Mouse (Mus musculus) embryonic facial prominence, embryonic 12.5 days (tissue): ENCODE data around the gene Bcas2. TPM values are rescaled to one million over a fixed set of nuclear protein-coding genes. Genes with fewer than 3 reads are reported as not detected.
"Not testable (repeated sequence)": the region's sequence is repeated elsewhere in the genome, so short reads cannot be mapped to it uniquely, and the experiment has no call there.

Experiments used
- ATAC-seq: fragments of 200-750 bp; cut with Nextera tagmentation; 2 replicates; pipeline ENCODE4 v1.8.0; 2017; ENCODE audit not compliant: insufficient number of reproducible peaks, insufficient read depth, low FRiP score, low TSS enrichment
- H3K27ac ChIP-seq: fragments of 300-500 bp; sonication (generic); 2 replicates; pipeline ENCODE4 v1.5.1; 2016; ENCODE audit warnings: mild to moderate bottlenecking
- H3K27me3 ChIP-seq: fragments of 300-500 bp; sonication (generic); 2 replicates; pipeline ENCODE4 v1.6.1; 2016; ENCODE audit warnings: mild to moderate bottlenecking, moderate library complexity
- H3K36me3 ChIP-seq: fragments of 300-500 bp; sonication (generic); 2 replicates; pipeline ENCODE4 v1.6.1; 2016; ENCODE audit warnings: mild to moderate bottlenecking
- H3K4me1 ChIP-seq: fragments of 300-500 bp; sonication (generic); 2 replicates; pipeline ENCODE4 v1.6.1; 2016
- H3K4me2 ChIP-seq: fragments of 300-500 bp; sonication (generic); replicated peaks from 2 replicates; pipeline ENCODE4 v1.6.1; 2016; ENCODE audit warnings: mild to moderate bottlenecking, moderate library complexity
- H3K4me3 ChIP-seq: fragments of 300-500 bp; sonication (generic); 2 replicates; pipeline ENCODE4 v1.5.1; 2016; ENCODE audit warnings: mild to moderate bottlenecking
- H3K9ac ChIP-seq: fragments of 300-500 bp; sonication (generic); 2 replicates; pipeline ENCODE4 v1.6.1; 2016; ENCODE audit warnings: mild to moderate bottlenecking, moderate library complexity
- H3K9me3 ChIP-seq: fragments of 300-500 bp; sonication (generic); 2 replicates; pipeline ENCODE4 v1.6.1; 2016; ENCODE audit warnings: mild to moderate bottlenecking, moderate library complexity
- WGBS: fragments of 180-500 bp; shearing (Covaris S2); methylation state at CpG from one replicate; pipeline ENCODE4 v1.1.7; 2016; 5-methylcytosine and 5-hydroxymethylcytosine counted together
- polyA plus RNA-seq: library from polyadenylated mRNA; unstranded; fragments of >200 nt; fragmentation: Nextera tagmentation; extraction: Ambion mirVana; gene quantifications from 2 replicates; pipeline ENCODE4 v1.2.1, GENCODE M21; 2016

Gene Bcas2
- polyA plus RNA-seq, 1 experiment from 2014 or later = 247 TPM

DNA sequence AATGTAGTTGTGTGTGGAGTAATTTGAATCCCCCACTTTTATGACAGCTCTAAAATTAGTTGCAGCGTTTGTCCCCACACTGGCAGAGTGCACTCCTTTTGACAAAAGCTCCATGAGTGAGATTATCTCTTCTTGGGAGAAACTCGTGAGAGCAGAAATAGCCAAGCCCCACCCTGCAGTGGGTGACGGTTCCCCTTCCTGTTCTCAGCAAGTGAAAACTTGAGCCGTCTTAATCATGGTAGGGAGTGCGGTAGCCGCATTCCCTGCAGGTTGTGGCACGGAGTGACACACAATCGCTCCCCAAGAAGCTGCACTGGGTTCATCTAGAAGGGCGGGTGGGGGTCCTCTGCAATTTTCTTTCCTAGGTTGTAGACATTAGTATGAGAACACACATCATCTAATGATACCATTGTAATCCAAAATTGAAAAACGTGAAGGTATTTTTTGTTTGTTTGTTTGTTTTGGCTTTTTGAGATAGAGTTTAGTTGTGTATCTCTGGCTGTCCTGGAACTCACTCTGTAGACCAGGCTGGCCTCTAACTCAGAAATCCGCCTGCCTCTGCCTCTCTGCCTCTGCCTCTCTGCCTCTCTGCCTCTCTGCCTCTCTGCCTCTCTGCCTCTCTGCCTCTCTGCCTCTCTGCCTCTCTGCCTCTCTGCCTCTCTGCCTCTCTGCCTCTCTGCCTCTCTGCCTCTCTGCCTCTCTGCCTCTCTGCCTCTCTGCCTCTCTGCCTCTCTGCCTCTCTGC, 31.2 kb upstream of the Bcas2 start:
- ATAC-seq, H3K4me3 ChIP-seq, H3K27me3 ChIP-seq, H3K9ac ChIP-seq, H3K4me2 ChIP-seq, H3K9me3 ChIP-seq, H3K4me1 ChIP-seq, H3K36me3 ChIP-seq, H3K27ac ChIP-seq: not testable (repeated sequence)
- WGBS = 63% methylated on average over 11 of the region's 11 CpGs

DNA sequence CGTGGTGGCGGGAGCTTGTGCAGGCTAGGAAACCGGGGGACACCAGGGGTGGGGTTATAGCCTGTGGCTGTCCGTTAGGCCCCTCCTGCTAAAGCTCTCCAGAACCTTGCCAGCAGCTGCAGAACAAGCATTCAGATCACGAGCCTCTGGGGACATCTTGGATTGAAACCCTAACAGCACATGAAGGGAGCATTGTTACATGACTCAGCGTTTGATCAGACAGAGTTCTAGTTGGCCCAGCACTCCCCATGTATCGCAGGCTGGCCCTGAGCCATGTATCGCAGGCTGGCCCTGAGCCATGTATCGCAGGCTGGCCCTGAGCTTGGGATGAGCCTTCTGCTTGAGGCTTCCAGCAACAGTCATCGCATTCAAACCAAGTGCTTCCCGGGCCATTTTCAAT, 30.2 kb upstream of the Bcas2 start:
- no peak overlapping the region for H3K4me2 ChIP-seq
- H3K9ac ChIP-seq = no peak overlapping the region
- H3K36me3 ChIP-seq = peaks cover 3% of the 10 kb centered on the region; the same call in 1 of the 2 replicates
- ATAC-seq = no peak
- no peak overlapping the region for H3K27ac ChIP-seq
- H3K9me3 ChIP-seq = no peaks in the 10 kb centered on the region
- no peaks in the 10 kb centered on the region for H3K4me1 ChIP-seq
- H3K27me3 ChIP-seq = no peaks in the 10 kb centered on the region
- 83% methylated on average over 11 of the region's 11 CpGs for WGBS
- H3K4me3 ChIP-seq = no peak overlapping the region

DNA sequence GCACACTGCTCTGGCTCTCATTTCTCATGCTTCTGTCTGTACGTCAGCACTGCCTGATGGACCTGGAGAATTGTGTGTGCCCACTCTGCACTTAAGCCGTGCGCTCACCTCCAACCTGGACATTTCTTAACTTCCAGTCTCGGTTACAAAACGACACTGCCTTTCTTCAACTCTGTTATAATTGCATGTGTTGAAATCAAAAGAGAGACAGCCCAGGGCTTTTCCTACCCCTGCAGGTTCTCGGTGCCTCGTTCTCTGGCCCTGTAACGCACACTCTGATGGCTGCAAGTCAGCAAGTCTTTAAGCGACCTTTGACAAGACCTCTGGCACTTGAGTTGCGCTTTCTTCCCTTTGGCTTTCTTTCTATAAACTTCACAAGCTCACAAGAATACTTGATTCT, 29.1 kb upstream of the Bcas2 start:
- no peaks in the 10 kb centered on the region for H3K4me1 ChIP-seq
- no peak overlapping the region for H3K4me3 ChIP-seq
- peaks cover 3% of the 10 kb centered on the region; the same call in 1 of the 2 replicates for H3K36me3 ChIP-seq
- no peaks in the 10 kb centered on the region for H3K27me3 ChIP-seq
- 74% methylated on average over 10 of the region's 10 CpGs for WGBS
- no peak overlapping the region for H3K4me2 ChIP-seq
- no peak overlapping the region for H3K9ac ChIP-seq
- no peak overlapping the region for H3K27ac ChIP-seq
- ATAC-seq = no peak
- H3K9me3 ChIP-seq = no peaks in the 10 kb centered on the region

DNA sequence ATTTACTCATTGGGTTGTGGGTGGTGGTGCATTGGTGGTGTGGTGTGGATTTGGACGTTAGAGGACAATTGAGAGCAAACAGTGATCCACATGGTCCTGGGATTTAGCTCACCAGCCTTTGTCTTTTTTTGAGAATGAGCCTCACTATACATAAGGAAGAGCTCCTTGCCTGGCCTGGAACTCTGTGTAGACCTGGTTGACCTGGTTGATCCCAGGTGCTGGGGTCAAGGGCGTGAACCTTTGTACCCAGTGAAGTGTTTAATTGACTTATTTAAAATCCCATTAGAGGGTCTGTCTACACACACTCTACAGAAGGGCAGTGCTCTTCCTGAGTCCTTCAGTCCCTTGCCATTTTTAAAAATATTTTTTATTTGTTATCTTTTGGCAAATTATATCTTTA, 26.1 kb upstream of the Bcas2 start:
- Histone ChIP-seq H3K27me3 (no peaks in the 10 kb centered on the region), H3K9me3 (no peaks in the 10 kb centered on the region), H3K4me3 (no peak overlapping the region), H3K9ac (no peak overlapping the region), H3K36me3 (peaks cover 3% of the 10 kb centered on the region; the same call in 1 of the 2 replicates), H3K4me1 (no peaks in the 10 kb centered on the region), H3K4me2 (no peak overlapping the region), H3K27ac (no peak overlapping the region)
- no peak for ATAC-seq
- 78% methylated on average over 2 of the region's 2 CpGs for WGBS

DNA sequence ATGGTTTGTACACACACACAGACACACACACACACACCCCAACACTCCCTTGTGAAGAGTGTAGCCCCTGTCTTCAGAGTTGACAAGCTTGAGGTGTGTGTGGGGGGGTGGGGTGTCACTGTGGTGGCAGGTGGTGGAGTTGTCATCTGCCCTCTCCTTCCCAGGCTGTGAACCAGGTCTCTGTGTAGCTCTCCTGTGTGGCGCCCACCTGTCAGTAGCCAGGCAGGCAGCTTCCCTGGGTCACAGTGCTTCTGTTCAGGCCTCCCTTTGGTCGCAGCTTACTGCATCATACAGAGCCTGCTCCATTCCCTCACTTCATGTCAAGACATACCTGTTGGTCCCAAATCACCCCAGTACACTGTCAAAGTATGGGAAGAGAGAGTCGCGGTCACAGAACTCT, 25.7 kb upstream of the Bcas2 start:
- Histone ChIP-seq H3K4me3 (no peak overlapping the region), H3K9me3 (no peaks in the 10 kb centered on the region), H3K4me2 (no peak overlapping the region), H3K4me1 (no peaks in the 10 kb centered on the region), H3K9ac (no peak overlapping the region), H3K36me3 (peaks cover 3% of the 10 kb centered on the region; the same call in 1 of the 2 replicates), H3K27ac (no peak overlapping the region), H3K27me3 (no peaks in the 10 kb centered on the region)
- 70% methylated on average over 4 of the region's 4 CpGs for WGBS
- ATAC-seq = no peak

DNA sequence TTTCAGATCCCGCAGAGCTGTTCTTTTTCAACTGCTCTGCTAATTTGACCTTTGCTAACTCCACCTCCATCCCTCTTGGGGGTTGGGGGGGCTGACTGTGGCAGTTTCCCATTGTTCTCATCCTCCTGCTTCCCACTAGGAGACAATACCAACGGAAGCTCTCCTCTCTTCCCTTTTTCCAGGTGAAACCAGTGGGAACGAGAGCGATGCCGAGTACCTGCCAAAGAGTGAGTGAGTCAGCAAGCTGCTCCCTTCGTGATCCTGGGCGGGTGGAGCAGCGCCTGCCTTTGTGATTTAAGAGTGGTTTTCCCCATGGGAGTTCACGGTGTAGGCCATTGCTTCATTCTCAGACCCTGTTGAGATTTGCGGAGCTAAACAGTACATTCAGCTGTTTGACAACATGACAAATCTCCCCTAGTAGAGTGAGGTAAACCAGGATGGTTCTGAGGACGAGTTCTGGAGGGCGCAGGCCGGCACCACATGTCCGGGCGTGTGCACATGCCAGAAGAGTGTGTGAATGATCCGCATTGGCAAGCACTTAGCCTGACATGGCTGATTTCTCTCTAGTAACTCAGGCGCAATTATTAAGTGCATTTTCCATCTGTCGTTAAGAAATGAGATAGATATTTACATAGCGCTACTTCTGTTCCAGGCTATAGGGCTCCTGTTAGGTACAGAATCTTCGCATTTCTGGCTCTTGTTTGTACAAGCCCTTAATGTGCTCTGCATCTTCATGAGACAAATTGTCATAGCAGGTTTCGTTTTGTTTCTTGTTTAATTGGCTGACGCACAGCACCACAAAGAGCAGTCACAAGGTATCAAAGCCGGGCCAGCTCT, 24.9 kb upstream of the Bcas2 start:
- Histone ChIP-seq H3K4me1 (no peaks in the 10 kb centered on the region), H3K4me3 (no peak overlapping the region), H3K9ac (no peak overlapping the region), H3K27me3 (no peaks in the 10 kb centered on the region), H3K27ac (no peak overlapping the region), H3K36me3 (no peaks in the 10 kb centered on the region), H3K4me2 (no peak overlapping the region), H3K9me3 (no peaks in the 10 kb centered on the region)
- no peak for ATAC-seq
- WGBS = 64% methylated on average over 23 of the region's 23 CpGs

DNA sequence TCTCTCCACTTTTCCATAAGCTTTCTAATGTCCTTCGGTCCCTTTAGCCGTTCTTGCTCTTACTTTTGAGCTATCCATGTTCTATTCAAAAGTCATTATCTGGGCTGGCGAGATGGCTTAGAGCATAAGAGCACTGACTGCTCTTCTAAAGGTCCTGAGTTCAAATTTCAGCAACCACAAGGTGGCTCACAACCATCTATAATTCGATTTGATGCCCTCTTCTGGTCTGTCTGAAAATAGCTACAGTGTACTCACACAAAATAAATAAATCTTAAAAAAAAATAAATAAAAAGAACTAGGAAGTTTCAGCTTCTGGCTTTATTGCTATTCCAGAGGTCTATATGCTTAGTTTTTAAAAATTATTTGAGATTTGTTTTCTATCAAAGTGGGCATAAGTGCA, 23.7 kb upstream of the Bcas2 start:
- H3K4me1 ChIP-seq = no peaks in the 10 kb centered on the region
- no peak for ATAC-seq
- no peak overlapping the region for H3K4me2 ChIP-seq
- H3K9ac ChIP-seq = no peak overlapping the region
- no peaks in the 10 kb centered on the region for H3K27me3 ChIP-seq
- no peaks in the 10 kb centered on the region for H3K36me3 ChIP-seq
- 83% methylated on average over 4 of the region's 4 CpGs for WGBS
- no peaks in the 10 kb centered on the region for H3K9me3 ChIP-seq
- no peak overlapping the region for H3K27ac ChIP-seq
- no peak overlapping the region for H3K4me3 ChIP-seq

DNA sequence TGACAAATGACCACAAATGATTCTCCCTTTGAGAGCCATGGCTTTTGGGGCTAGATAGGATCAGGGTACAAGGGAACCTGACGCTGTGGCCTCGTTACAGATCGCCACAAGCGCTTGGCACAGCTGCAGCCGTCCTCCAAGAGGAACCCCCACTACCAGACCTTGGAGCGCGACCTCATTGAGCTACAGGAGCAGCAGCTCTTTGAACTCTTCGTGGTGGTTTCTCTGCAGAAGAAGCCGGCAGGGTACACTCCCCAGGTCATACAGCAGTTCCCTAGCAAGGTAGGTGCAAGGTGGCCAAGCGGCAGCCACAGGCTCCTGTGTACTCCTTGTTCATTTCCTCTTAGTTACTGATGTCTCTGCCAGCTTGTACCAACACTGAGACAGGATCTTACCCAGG, 22.5 kb upstream of the Bcas2 start:
- H3K4me2 ChIP-seq = no peak overlapping the region
- no peak overlapping the region for H3K4me3 ChIP-seq
- no peaks in the 10 kb centered on the region for H3K4me1 ChIP-seq
- 86% methylated on average over 10 of the region's 10 CpGs for WGBS
- no peaks in the 10 kb centered on the region for H3K9me3 ChIP-seq
- H3K36me3 ChIP-seq = peaks cover 5% of the 10 kb centered on the region; the same call in 1 of the 2 replicates
- ATAC-seq = no peak
- H3K27ac ChIP-seq = no peak overlapping the region
- H3K9ac ChIP-seq = no peak overlapping the region
- no peaks in the 10 kb centered on the region for H3K27me3 ChIP-seq

DNA sequence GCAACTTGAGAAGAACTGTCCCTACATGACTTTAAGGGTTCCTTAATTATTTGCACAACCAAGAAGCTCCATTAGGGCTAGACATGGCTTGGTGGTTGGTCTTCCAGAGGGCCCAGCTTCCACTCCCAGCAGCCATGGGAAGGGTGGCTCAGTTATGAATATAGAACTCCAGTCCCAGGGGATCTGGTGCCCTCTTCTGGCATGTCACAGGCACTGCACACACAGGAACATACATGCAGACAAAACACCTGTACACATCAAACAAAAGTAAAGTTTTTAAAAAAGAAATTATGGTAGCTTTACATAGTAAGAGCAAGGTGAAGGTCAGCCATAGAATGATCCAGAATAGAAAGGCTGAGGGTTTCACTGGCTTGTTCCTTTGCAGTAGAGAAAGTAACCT, 17.7 kb upstream of the Bcas2 start:
- no peak overlapping the region for H3K9ac ChIP-seq
- no peaks in the 10 kb centered on the region for H3K27me3 ChIP-seq
- no peak overlapping the region for H3K4me2 ChIP-seq
- H3K9me3 ChIP-seq = no peaks in the 10 kb centered on the region
- H3K27ac ChIP-seq = no peak overlapping the region
- H3K36me3 ChIP-seq = peaks cover 5% of the 10 kb centered on the region; the same call in 1 of the 2 replicates
- H3K4me3 ChIP-seq = no peak overlapping the region
- ATAC-seq = no peak
- no peaks in the 10 kb centered on the region for H3K4me1 ChIP-seq

DNA sequence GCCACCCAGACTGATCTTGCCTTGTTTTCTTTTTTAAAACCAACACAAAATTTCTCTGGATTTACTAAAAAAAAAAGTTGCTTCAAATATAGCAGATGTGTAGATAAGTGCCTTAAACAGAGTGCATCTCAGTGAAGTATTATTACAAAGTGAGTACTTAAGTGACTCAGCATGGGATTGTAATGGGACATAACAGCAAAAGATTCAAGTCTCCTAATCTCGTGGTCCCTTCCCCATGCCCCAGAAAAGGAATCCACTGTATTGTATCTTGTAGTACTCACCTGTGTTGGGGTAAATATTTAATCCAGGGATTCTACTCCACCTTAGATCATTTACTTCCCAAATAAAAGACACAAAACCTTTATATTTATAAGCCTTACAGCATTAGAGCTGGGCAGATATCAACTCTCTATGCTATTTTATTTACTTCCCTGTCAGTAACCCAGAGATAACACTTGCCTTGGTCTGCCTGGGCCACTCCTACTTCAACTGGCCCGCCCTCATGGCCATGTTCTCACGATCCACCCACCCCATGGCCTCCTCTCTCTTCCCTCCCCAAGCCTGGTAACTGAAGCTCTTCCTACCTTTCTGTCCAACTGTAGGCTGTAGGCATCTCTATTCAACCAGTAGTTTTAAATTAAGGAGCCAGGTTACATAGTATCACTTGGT, 12.1 kb upstream of the Bcas2 start:
- Histone ChIP-seq H3K4me3 (no peak overlapping the region), H3K9ac (no peak overlapping the region), H3K27ac (no peak overlapping the region), H3K36me3 (no peaks in the 10 kb centered on the region), H3K27me3 (no peaks in the 10 kb centered on the region), H3K4me1 (no peaks in the 10 kb centered on the region), H3K9me3 (no peaks in the 10 kb centered on the region), H3K4me2 (no peak overlapping the region)
- WGBS = 62% methylated on average over 3 of the region's 3 CpGs
- no peak for ATAC-seq

DNA sequence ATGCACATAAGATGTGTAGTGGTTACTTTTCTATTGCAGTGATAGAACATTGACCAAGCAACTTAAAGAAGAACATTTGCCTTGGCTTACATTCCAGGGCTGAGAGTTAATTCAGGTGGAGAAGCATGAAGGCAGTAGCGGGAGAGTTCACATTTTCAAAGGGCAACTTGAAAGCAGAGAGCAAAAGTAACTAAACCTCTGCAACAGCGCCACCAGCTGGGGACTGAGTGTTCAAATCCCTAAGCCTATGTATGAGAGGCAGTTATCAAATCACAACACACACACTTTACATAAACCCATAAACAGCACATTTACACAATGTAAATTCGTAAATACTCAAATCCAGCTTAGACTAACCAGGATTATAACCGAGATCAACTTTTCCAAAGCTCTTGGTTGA, 1.7 kb upstream of the Bcas2 start:
- no peaks in the 10 kb centered on the region for H3K9me3 ChIP-seq
- H3K36me3 ChIP-seq = peaks cover 18% of the 10 kb centered on the region
- no peak for ATAC-seq
- no peaks in the 10 kb centered on the region for H3K27me3 ChIP-seq
- H3K4me1 ChIP-seq = peaks cover 11% of the 10 kb centered on the region
- H3K9ac ChIP-seq = no peak overlapping the region
- no peak overlapping the region for H3K4me3 ChIP-seq
- H3K27ac ChIP-seq = no peak overlapping the region
- no peak overlapping the region for H3K4me2 ChIP-seq
- 13% methylated on average over 4 of the region's 4 CpGs for WGBS

DNA sequence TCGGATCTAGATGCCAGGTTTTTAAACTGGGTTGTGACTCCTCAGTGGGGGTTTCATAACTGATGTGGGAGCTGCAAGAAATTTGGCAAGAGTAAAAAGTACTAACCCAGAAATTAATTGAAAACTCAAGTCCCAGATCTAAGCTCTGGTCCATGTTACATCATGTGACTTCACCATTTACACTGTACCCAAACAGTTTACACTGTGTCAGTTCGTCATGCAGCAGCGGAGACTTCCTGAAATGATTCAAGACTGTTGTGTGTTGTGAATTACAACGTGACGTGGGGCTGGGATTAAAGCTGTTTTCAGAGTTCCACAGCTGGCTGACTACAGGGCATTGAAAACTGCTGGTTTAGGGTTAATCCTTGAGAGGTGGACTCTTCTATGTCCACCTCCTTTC, 1.2 kb downstream of the Bcas2 start:
- H3K27me3 ChIP-seq = no peaks in the 10 kb centered on the region
- no peak for ATAC-seq
- peaks cover 35% of the 10 kb centered on the region for H3K36me3 ChIP-seq
- H3K4me1 ChIP-seq = peaks cover 11% of the 10 kb centered on the region
- no peak overlapping the region for H3K27ac ChIP-seq
- peak overlapping the region; percentile 84 for H3K4me3 ChIP-seq
- H3K9me3 ChIP-seq = no peaks in the 10 kb centered on the region
- peak overlapping the region; percentile 86 for H3K9ac ChIP-seq
- 50% methylated on average over 5 of the region's 5 CpGs for WGBS
- peak overlapping the region; percentile 63 for H3K4me2 ChIP-seq
